Mouse (Mus musculus) intestine, postnatal 0 days (tissue): Measurements from ENCODE around the gene Mitf. TPM values are rescaled to one million over a fixed set of nuclear protein-coding genes. Genes with fewer than 3 reads are reported as not detected.

Experiments used
- ATAC-seq: fragments of 200-750 bp; cut with Nextera tagmentation; 2 replicates; pipeline ENCODE4 v1.8.0; 2017; ENCODE audit warnings: mild to moderate bottlenecking, moderate TSS enrichment, moderate library complexity
- H3K27ac ChIP-seq: fragments of 300-500 bp; sonication (generic); 2 replicates; pipeline ENCODE4 v1.5.1; 2014; ENCODE audit warnings: mild to moderate bottlenecking, low read depth, low read length, moderate library complexity
- H3K27me3 ChIP-seq: fragments of 300-500 bp; sonication (generic); replicated peaks from 2 replicates; pipeline ENCODE4 v1.6.1; 2014; ENCODE audit warnings: low read length, mixed read lengths; ENCODE audit not compliant: control insufficient read depth, insufficient read depth
- H3K36me3 ChIP-seq: fragments of 300-500 bp; sonication (generic); 2 replicates; pipeline ENCODE4 v1.6.1; 2014; ENCODE audit warnings: mild to moderate bottlenecking, moderate library complexity; ENCODE audit not compliant: control insufficient read depth, insufficient read depth
- H3K4me1 ChIP-seq: fragments of 300-500 bp; sonication (generic); replicated peaks from 2 replicates; pipeline ENCODE4 v1.6.1; 2014; ENCODE audit warnings: antibody characterized with exemption, low read length, mixed read lengths; ENCODE audit not compliant: control insufficient read depth, insufficient read depth
- H3K4me2 ChIP-seq: fragments of 300-500 bp; sonication (generic); replicated peaks from 2 replicates; pipeline ENCODE4 v1.6.1; 2014; ENCODE audit warnings: low read depth, mild to moderate bottlenecking, moderate library complexity
- H3K4me3 ChIP-seq: fragments of 300-500 bp; sonication (generic); 2 replicates; pipeline ENCODE4 v1.5.1; 2014; ENCODE audit warnings: low read depth, low read length
- H3K9ac ChIP-seq: fragments of 300-500 bp; sonication (generic); 2 replicates; pipeline ENCODE4 v1.6.1; 2014; ENCODE audit warnings: mild to moderate bottlenecking, low read depth, low read length
- H3K9me3 ChIP-seq: fragments of 300-500 bp; sonication (generic); 2 replicates; pipeline ENCODE4 v1.6.1; 2016; ENCODE audit warnings: mixed run types; ENCODE audit not compliant: control insufficient read depth
- CTCF ChIP-seq: sonication (generic); IDR thresholded peaks from 2 replicates; pipeline ENCODE4 v1.5.1; 2016; ENCODE audit warnings: low read depth, mild to moderate bottlenecking, control low read depth, antibody characterized with exemption, moderate library complexity
- WGBS: fragments of 180-500 bp; shearing (Covaris S2); extraction: QIAGEN DNeasy Blood & Tissue Kit; methylation state at CpG from one replicate; pipeline ENCODE4 v1.1.7; 2014; 5-methylcytosine and 5-hydroxymethylcytosine counted together
- polyA plus RNA-seq: library from polyadenylated mRNA; unstranded; fragments of >200 nt; fragmentation: Nextera tagmentation; extraction: Ambion mirVana; gene quantifications from 2 replicates; pipeline ENCODE4 v1.2.1, GENCODE M21; 2015

Mitf gene
- polyA plus RNA-seq, 1 experiment from 2014 or later, result 0.74 TPM

DNA sequence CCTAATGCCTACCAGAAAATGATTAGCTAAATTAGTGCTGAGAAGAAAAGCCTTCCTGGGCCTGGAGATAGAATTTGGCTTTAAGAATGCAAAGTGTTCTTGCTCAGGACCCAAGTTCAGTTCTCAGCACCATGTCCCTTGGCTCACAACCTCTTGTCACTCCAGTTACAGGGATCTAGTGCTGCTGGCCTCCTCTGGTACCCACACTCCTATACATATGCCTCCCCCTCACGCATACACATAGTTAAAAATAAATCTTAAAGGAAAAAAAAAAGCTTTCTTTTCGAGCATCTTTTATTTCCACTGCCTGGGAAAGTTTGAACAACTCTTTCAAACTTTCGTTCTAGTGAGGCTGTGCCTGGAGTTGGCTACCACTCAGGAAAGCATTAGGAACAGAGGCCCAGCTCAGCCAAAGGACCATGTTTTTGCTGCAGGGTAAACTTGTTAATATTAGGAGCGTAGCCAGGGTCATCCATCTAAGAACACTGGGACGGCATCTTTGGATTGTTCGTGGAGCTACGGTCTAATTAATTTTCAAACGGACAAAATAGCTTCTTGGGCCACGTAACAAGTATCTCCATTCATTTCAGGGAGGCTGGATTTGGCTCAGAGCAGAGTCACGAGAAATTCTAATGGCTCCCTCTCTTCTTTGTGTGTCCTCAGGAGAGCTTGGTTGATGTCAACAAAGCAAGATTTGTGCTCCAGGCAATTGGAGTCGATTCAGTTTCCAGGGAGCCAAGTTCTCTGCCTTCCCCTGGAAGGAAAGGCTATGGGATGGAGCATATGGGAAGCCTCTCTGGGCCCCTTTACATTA is 239.7 kb downstream of the Mitf start:
- 55% methylated on average over 11 of the region's 11 CpGs for WGBS
- H3K4me2 ChIP-seq, result no peak overlapping the region
- no peak overlapping the region; the same call in 1 of the 2 replicates for H3K27ac ChIP-seq
- H3K9me3 ChIP-seq, result no peaks in the 10 kb centered on the region
- no peaks in the 10 kb centered on the region for H3K4me1 ChIP-seq
- TF ChIP-seq CTCF, result no peak
- H3K4me3 ChIP-seq, result no peak overlapping the region
- no peaks in the 10 kb centered on the region for H3K36me3 ChIP-seq
- no peak overlapping the region for H3K9ac ChIP-seq
- ATAC-seq, result no peak
- H3K27me3 ChIP-seq, result no peaks in the 10 kb centered on the region

DNA sequence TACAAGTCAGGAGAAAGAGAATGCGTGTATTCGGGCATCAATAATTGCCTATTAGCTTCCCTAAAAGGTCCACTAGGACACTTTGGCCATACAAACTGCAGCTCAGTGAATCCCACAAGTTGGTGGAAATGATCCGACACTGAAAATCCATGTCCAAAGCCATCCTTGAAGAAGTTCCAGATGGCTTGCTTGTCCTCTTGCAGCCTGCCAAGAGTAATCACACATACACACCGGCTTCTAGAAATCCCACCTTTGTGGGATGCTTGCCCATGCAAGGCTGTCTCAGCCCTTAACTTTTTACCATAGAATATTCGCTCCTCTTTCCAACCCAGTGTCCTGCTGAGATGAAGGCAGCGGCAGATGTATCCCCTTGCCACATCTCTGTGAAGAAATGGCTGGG is 240.9 kb downstream of the Mitf start:
- Histone ChIP-seq H3K9me3 (no peaks in the 10 kb centered on the region), H3K27ac (no peak overlapping the region), H3K36me3 (no peaks in the 10 kb centered on the region), H3K4me2 (no peak overlapping the region), H3K27me3 (no peaks in the 10 kb centered on the region), H3K9ac (no peak overlapping the region), H3K4me1 (no peaks in the 10 kb centered on the region), H3K4me3 (no peak overlapping the region)
- 73% methylated on average over 6 of the region's 6 CpGs for WGBS
- no peak for TF ChIP-seq CTCF
- no peak for ATAC-seq

DNA sequence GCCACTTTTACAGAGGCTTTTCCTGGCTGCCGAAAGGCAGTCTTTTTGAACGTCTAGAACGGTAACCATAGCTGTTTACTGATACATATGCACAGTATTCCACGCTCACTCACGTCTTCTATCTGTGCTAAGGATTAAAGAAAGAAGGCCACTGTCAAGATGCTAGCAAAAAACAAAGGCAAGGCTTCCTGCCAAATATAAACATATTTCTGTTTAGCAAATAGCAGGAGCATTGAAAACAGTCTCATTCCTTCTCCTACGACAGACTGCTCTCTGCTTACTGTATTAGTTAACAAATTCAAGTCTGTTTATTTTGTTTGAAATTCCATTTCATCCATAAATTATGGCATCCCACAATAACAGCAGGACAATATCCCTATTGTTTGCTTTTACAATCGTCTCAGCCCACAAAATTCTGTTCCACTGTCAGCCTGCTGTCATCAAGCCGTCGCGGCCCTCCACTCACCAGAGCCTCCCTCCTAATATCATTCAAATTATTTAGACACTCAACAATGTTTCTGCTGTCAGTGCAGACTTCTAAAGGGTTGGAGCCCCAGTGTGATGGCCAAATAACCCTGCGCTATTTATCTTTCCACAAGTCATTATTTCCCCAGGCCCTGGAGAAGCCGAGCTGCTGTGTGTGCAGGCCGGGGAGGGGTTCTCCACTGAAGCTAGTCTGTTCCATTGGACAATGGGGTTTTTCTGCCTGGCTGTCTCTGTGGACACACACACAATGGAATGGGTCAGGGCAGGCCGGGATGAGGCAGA is 242.0 kb downstream of the Mitf start:
- Histone ChIP-seq H3K4me1 (no peaks in the 10 kb centered on the region), H3K4me3 (no peak overlapping the region), H3K9ac (no peak overlapping the region), H3K36me3 (no peaks in the 10 kb centered on the region), H3K9me3 (no peaks in the 10 kb centered on the region), H3K27me3 (no peaks in the 10 kb centered on the region), H3K4me2 (no peak overlapping the region), H3K27ac (no peak overlapping the region; the same call in 1 of the 2 replicates)
- no peak for TF ChIP-seq CTCF
- WGBS, result 45% methylated on average over 14 of the region's 14 CpGs
- ATAC-seq, result no peak

DNA sequence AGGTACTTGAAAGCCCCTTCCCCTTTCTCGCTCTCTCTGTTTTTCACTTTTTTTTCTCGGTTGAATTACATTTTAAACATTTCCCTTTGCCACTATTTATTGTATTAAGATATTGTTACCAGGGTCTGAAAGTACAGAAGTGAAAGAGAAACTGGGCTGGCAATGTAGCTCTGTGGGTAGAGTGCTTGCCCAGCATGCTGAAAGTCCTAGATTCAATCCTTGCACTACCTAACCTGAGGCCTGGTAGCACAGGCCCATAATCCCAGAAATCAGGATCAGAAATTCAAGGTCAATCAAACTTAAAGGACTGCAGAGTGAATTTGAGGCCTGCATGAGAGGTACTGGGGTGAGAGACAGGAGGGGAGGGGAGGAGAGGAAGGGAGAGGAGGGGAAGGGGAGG is 242.7 kb downstream of the Mitf start:
- no peak overlapping the region for H3K27ac ChIP-seq
- H3K4me3 ChIP-seq, result no peak overlapping the region
- H3K9me3 ChIP-seq, result no peaks in the 10 kb centered on the region
- H3K9ac ChIP-seq, result no peak overlapping the region
- WGBS, result 75% methylated on average over 2 of the region's 2 CpGs
- no peak for TF ChIP-seq CTCF
- H3K36me3 ChIP-seq, result no peaks in the 10 kb centered on the region
- no peak overlapping the region for H3K4me2 ChIP-seq
- no peak for ATAC-seq
- H3K27me3 ChIP-seq, result no peaks in the 10 kb centered on the region
- no peaks in the 10 kb centered on the region for H3K4me1 ChIP-seq

DNA sequence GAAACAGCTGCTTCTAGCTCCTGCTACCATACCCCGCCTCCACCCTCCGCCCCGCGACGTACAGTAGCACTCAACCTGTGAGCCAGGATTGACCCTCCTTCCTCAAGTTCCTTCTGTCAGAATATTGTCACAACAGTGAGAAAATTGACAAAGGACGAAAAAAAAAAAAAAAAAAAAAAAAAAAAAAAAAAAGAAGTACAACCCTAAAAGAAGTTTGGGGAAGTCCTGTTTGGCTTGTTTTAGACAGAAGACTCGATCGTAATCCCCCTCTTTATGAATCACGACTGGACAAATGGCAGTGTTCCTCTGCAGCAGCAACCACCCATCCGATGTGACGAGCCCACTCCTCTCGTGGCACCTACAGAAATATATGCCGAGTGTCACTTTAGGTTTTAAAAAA is 255.0 kb downstream of the Mitf start:
- H3K4me2 ChIP-seq, result no peak overlapping the region
- no peak for TF ChIP-seq CTCF

GRCm38 (mm10) chr6:98064926-98065325 is 258.1 kb downstream of the Mitf start:
- WGBS, result 43% methylated on average over 5 of the region's 5 CpGs
- Histone ChIP-seq H3K4me3 (no peak overlapping the region), H3K9ac (no peak overlapping the region), H3K9me3 (no peaks in the 10 kb centered on the region), H3K27me3 (no peaks in the 10 kb centered on the region), H3K4me1 (no peaks in the 10 kb centered on the region), H3K36me3 (no peaks in the 10 kb centered on the region), H3K27ac (no peak overlapping the region), H3K4me2 (no peak overlapping the region)
- no peak for ATAC-seq
- TF ChIP-seq CTCF, result no peak

More for the DNA sequence above, 255.0 kb downstream of the Mitf start:
- Histone ChIP-seq H3K27me3 (no peaks in the 10 kb centered on the region), H3K9ac (no peak overlapping the region), H3K4me1 (no peaks in the 10 kb centered on the region), H3K27ac (no peak overlapping the region), H3K4me3 (no peak overlapping the region), H3K36me3 (no peaks in the 10 kb centered on the region), H3K9me3 (no peaks in the 10 kb centered on the region)
- 89% methylated on average over 13 of the region's 13 CpGs for WGBS
- ATAC-seq, result no peak
